Mouse (Mus musculus) granulocyte monocyte progenitor cell, adult 5-6 weeks (primary cell): Measurements from ENCODE around the gene Esrrg. TPM values are rescaled to one million over a fixed set of nuclear protein-coding genes. Genes with fewer than 3 reads are reported as not detected.
A peak's percentile ranks its signal among the peaks of the same experiment; 100 is the strongest.

Experiments
- ATAC-seq: replicated peaks from 2 replicates; pipeline ENCODE4 v1.8.0; 2016; ENCODE audit warnings: mild to moderate bottlenecking, moderate TSS enrichment, inconsistent platforms; ENCODE audit not compliant: poor library complexity, severe bottlenecking
- total RNA-seq, 2 experiments: library from RNA; stranded (forward) in 1 of 2; stranded (reverse) in 1 of 2; fragments of 200-712, 200-1000 nt in 1 of 2; fragments of >200 nt in 1 of 2; fragmentation: Nextera tagmentation in 1 of 2; gene quantifications; 2 replicates each; pipeline ENCODE4 v1.2.3; 2014 to 2017

Gene Esrrg
- total RNA-seq, 2 experiments from 2014 or later = not detected

GRCm38 (mm10) chr1:187648551-187648950, 40.0 kb downstream of the Esrrg start:
- no peak for ATAC-seq

- ATAC-seq = no peak
Observed at GRCm38 (mm10) chr1:187649871-187650270, 41.3 kb downstream of the Esrrg start.

GRCm38 (mm10) chr1:187650786-187651687, 42.4 kb downstream of the Esrrg start:
- ATAC-seq = no peak

GRCm38 (mm10) chr1:187651688-187652241, 43.2 kb downstream of the Esrrg start:
- ATAC-seq = no peak

- no peak for ATAC-seq
Observed at GRCm38 (mm10) chr1:187652445-187652844, 43.9 kb downstream of the Esrrg start.

- ATAC-seq = peak; percentile 92
Observed at GRCm38 (mm10) chr1:187653390-187653789, 44.8 kb downstream of the Esrrg start.

- no peak for ATAC-seq
Observed at GRCm38 (mm10) chr1:187660963-187661362, 52.4 kb downstream of the Esrrg start.

- ATAC-seq = no peak
Observed at GRCm38 (mm10) chr1:187662083-187662609, 53.6 kb downstream of the Esrrg start.

GRCm38 (mm10) chr1:187663376-187663775, 54.8 kb downstream of the Esrrg start:
- no peak for ATAC-seq

GRCm38 (mm10) chr1:187664261-187664660, 55.7 kb downstream of the Esrrg start:
- no peak for ATAC-seq

- ATAC-seq = no peak
Observed at GRCm38 (mm10) chr1:187665901-187666600, 57.5 kb downstream of the Esrrg start.

- no peak for ATAC-seq
Observed at GRCm38 (mm10) chr1:187669746-187670145, 61.2 kb downstream of the Esrrg start.

GRCm38 (mm10) chr1:187672446-187672845, 63.9 kb downstream of the Esrrg start:
- ATAC-seq = no peak

- ATAC-seq = no peak
Observed at GRCm38 (mm10) chr1:187674771-187675186, 66.2 kb downstream of the Esrrg start.

- no peak for ATAC-seq
Observed at GRCm38 (mm10) chr1:187676626-187677025, 68.0 kb downstream of the Esrrg start.

GRCm38 (mm10) chr1:187679246-187679645, 70.7 kb downstream of the Esrrg start:
- ATAC-seq = no peak

- no peak for ATAC-seq
Observed at GRCm38 (mm10) chr1:187684519-187684918, 75.9 kb downstream of the Esrrg start.

GRCm38 (mm10) chr1:187691846-187692525, 83.4 kb downstream of the Esrrg start:
- no peak for ATAC-seq

GRCm38 (mm10) chr1:187694865-187695264, 86.3 kb downstream of the Esrrg start:
- no peak for ATAC-seq

- no peak for ATAC-seq
Observed at GRCm38 (mm10) chr1:187698201-187698600, 89.6 kb downstream of the Esrrg start.
